Mouse (Mus musculus) adipocyte (in vitro differentiated cells): Measurements from ENCODE around the gene Zfp64.
"Not testable (repeated sequence)": the region's sequence is repeated elsewhere in the genome, so short reads cannot be mapped to it uniquely, and the experiment has no call there.

Experiments
- DNase-seq: peaks from one replicate; pipeline ENCODE4 v3.0.0-alpha.2; 2016; ENCODE audit warnings: low spot score

Gene Zfp64

DNA sequence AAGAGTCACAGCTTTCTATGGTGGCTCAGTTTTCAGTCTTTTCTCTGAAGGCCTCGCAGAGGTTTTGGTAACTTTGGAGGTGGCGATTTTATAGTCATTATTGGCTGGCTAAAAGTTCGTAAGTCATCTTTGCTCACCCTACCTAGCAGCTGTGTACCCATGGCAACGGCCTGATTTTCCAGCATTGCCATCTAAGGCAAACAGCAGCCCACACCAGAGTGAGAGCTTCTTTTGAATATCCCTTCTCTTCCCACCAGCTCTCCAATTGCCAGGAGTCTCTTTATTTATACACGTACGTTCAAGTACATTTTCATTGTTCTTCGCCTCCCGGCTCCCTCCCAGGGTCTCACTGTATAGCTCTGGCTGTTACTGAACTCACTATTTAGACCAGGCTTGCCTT lies 59.9 kb downstream of the Zfp64 start:
- DNase-seq = no peak

DNA sequence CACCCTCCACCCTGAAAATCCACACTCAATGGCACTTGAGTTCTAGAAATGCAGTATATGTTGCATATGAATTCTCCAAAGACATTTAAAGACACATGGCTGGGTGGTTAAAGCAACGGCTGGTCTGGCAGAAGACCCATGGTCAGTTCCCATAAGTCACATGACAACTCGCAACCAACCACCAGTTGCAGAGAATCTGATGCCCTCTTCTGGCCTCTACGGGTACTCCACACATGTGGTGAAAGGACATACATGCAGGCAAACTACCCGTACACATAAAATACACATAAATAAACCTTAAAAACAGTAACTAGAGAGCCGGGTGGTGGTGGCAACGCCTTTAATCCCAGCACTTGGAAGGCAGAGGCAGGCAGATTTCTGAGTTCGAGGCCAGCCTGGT lies 60.6 kb downstream of the Zfp64 start:
- no peak for DNase-seq

- DNase-seq = no peak
These were observed 63.3 kb downstream of the Zfp64 start for GRCm38 (mm10) chr2:168892057-168892456.

- no peak for DNase-seq
These were observed 70.7 kb downstream of the Zfp64 start for GRCm38 (mm10) chr2:168884641-168885040.

DNA sequence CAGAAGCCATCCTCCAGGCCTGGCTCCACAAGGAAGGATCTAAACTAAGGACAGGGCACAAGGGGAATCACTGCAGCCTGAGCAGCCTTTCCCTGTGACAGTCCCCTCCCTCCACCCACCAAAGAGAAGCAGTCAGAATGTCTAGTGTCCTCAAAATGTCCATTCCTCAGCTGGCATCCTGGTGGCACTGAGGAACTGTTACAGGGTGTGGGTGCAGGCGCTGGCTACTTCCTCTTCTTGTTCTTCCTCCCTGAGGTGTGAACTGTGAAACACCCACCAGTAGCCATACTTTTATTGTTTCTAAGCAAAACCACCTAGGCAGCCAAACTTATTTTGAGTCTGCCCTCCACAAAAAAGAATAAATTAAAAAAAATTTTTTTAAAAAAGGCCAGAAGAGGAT lies 72.4 kb downstream of the Zfp64 start:
- DNase-seq = no peak

- DNase-seq = no peak
These were observed 73.5 kb downstream of the Zfp64 start for GRCm38 (mm10) chr2:168881927-168882326.

- no peak for DNase-seq
These were observed 75.8 kb downstream of the Zfp64 start for GRCm38 (mm10) chr2:168879573-168879972.

- no peak for DNase-seq
These were observed 76.7 kb downstream of the Zfp64 start for GRCm38 (mm10) chr2:168878708-168879107.

- no peak for DNase-seq
These were observed 77.2 kb downstream of the Zfp64 start for GRCm38 (mm10) chr2:168878158-168878557.

DNA sequence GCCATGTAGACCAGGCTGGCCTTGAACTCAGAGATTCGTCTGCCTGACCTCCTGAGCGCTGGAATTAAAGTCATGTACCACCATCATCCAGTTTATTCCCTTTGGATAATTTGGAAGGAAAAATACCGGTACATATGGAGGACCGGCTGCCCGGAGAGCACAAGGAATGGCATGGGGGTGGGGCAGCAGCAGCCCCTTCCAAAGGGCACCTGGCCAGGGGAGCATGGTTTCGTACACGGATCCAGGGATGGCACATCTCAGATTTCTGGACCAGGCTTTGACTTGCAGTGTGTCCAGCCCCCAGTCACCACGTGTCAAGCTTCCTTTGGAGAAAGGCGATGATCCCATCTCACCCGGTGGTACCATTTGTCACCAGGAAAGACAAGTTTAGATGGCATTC lies 78.8 kb downstream of the Zfp64 start:
- no peak for DNase-seq

DNA sequence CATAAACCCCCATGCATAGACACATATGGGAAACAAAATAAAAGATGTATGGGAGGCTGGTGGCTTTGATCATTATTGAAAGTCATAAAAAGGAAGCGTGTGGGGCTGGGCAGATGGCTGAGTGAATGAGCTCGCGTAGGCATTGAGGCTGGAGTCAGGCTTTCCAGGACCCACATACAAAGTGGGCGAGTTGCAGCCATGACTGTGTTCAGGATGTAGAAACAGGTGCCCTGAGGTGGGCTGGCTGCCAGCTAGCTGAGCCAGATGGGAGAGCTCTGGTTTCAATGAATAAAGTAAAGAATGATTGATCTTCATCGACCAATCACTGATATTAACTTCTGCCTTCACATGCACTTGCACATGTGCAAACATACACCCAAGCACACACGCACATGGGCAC lies 80.9 kb downstream of the Zfp64 start:
- DNase-seq = no peak

GRCm38 (mm10) chr2:168871767-168872511 lies 83.4 kb downstream of the Zfp64 start:
- no peak for DNase-seq

DNA sequence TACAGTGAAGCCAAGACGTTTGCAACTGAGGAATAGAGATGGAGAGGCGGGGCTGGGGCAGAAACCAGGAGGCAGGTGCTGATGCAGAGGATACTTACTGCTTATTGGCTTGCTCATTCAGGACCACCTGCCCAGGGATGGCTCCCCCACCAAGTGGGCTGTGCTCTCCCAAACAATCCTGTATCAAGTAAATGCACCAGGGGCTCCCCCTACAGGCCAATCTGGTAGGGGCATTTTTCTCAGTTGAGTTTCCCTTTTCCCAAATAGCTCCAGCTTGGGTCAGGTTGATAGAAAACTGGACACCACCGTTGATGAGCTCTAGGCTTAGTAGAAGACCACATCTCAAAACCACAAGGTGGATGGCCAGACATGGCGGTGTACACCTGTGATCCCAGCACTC lies 84.9 kb downstream of the Zfp64 start:
- peak; percentile 11 for DNase-seq

DNA sequence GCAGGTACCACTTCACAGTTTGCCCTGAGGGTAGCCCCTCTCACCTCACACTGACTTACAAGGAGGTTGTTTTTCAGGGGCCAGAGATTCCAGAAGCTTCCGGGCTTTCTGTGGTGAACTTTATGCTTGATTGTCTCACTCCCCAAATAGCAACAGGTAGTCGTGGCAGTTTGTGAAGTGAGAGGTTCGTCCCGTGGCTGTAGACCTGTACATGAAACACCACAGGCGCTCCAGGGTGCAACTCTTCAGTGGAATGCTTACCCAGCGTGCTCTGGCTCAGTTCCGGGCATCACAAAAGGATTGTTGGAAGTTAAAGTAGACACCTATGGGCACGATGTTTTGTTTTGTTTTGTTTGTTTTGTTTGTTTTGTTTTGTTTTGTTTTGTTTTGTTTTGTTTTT lies 88.4 kb downstream of the Zfp64 start:
- DNase-seq = no peak

GRCm38 (mm10) chr2:168866436-168866835 lies 89.0 kb downstream of the Zfp64 start:
- DNase-seq = no peak

DNA sequence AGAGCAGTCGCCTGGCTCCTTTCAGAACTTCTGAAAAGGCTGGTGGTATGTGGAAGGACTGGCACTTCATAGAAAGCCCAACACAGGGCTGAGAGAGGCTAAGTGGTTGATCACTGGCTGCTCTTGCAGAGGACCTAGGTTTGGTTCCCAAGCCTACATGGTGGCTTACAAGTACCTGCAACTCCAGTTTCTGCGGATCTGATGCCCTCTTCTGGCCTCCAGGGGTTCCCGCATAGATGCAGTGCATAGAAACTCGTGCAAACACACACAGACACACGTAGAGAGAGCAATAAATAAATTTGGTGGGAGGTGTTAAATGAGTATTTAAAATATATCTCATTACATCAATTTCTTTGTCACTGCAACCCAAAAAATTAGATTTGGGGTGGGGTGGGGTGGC lies 90.5 kb downstream of the Zfp64 start:
- DNase-seq = no peak

DNA sequence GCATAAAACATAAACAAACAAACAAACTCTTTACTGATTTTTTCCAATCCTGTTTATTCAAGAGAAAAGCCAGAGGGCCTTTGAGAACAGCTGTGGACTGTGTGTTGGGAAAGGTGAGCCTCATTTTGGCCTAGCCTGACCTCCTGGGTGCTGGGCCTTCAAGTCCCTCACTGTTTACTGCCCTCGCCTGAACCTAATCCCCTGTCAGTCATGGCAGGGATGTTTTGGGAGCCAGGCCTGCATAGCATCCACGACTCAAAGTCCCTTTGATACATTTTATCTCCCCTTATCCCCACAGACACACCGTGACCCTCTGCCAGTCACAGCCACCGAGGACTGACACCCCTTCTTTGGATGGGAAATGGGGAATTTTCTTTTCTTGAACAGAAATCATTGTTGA lies 92.7 kb downstream of the Zfp64 start:
- no peak for DNase-seq

DNA sequence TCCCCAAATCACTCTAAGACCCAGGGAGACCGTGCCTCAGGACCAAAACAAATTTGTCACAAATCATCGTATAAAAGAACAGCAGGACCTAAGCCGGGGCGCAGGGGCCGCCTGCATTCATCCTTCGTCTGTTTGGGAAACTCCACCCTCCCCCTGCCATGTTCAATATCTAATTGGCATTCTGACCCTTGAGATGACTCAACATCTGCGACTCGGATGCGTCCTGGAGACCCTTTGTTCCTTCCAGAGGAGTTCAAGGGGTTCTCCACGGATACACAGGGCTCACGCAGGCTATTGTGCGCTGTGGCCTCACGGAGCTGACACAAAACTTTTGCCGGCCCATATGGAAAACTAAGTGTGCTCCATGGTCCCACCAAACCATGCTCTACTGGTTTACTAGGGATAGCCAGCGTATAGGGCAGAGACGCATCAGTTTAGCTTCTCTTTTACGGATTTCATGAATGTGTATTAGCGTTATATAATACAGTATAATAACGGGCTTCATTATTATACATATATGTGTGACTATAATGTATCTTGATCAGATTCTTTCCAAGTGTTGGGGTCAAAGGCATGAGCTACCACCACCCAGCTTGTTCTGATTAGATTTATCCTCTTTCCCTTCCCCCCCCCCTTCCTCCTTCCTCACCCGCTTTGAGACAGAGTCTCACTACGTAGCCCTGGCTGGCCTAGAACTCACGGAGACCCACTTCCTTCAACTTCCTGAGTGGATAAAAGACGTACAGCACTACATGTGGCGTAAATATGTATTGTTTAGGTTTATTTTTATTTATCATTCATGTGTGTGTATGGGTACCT lies 94.3 kb downstream of the Zfp64 start:
- no peak for DNase-seq

- no peak for DNase-seq
These were observed 95.2 kb downstream of the Zfp64 start for GRCm38 (mm10) chr2:168860032-168860691.

DNA sequence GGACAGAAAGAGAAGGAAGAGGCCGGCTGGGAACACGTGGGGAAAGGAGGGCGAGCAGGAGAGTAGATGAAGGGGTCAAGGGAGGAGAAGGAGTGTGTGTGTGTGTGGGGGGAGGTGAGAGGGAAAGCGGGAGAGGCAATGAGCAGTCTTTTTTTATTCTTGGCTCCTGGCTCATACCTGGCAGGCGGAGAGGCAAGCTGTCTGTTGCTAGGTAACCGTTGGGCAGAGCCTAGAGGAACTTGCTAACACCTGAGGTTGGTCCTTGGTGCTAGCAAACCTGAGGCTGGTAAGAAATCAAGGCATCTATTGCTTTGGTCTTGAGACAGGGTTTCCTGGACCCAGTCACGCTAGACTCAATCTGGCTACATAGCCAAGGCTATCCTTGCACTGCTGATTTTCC lies 98.7 kb downstream of the Zfp64 start:
- no peak for DNase-seq

GRCm38 (mm10) chr2:168854777-168855176 lies 100.6 kb downstream of the Zfp64 start:
- no peak for DNase-seq

DNA sequence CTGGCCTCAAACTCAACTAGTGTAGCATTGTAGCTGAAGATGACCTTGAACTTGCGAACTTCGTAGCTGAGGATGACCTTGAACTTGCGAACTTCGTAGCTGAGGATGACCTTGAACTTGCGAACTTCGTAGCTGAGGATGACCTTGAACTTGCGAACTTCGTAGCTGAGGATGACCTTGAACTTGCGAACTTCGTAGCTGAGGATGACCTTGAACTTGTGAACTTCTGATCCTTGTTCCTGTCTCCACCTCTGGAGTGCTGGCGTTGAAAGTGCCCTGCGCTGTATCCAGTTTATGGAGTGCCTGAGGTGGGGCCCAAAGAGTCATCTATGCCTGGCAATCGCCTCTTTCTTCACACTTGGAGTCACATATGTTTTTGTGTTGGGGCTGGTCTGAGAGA lies 101.5 kb downstream of the Zfp64 start:
- not testable (repeated sequence) for DNase-seq

DNA sequence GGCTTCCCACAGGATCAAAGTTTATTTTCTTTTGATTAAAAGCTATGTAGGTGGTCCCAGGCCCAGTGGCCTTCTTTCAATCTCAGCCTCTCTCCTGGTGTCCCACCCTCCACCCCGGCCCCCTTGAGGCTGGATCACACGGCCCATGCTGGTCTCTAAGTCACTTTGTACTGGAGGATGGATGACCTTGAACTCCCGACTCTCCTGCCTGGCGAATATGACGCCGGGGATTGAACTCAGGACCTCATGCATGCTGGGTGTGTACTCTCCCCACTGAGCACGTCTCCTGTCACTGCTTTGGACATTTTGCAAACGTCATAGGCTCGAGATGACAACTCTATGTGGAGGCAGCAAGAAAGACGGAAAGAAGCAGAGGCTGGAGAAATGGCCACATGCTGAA lies 103.8 kb downstream of the Zfp64 start:
- no peak for DNase-seq
